Mouse (Mus musculus) myocyte (in vitro differentiated cells): Measurements from ENCODE around the gene Isx. TPM values are rescaled to one million over a fixed set of nuclear protein-coding genes. Genes with fewer than 3 reads are reported as not detected.

Source experiments
- H3K27me3 ChIP-seq: one replicate; pipeline ENCODE4 v1.6.1; 2011; ENCODE audit not compliant: control insufficient read depth, insufficient read depth, insufficient read length
- H3K36me3 ChIP-seq: one replicate; pipeline ENCODE4 v1.6.1; 2011; ENCODE audit not compliant: control insufficient read depth, insufficient read depth
- H3K4me2 ChIP-seq: one replicate; pipeline ENCODE4 v1.6.1; 2011; ENCODE audit warnings: low read depth, control low read depth
- H3K4me3 ChIP-seq: one replicate; pipeline ENCODE4 v1.5.1; 2011; ENCODE audit warnings: mild to moderate bottlenecking, control low read depth, moderate library complexity
- H3K79me2 ChIP-seq: one replicate; pipeline ENCODE4 v1.6.1; 2011; ENCODE audit not compliant: control insufficient read depth, insufficient read depth
- H3ac ChIP-seq: one replicate; pipeline ENCODE4 v1.6.1; 2011; ENCODE audit not compliant: control insufficient read depth, insufficient read length
- CEBPB ChIP-seq: IDR thresholded peaks from 2 replicates; pipeline ENCODE4 v1.6.1; 2011; ENCODE audit warnings: mild to moderate bottlenecking, moderate library complexity; ENCODE audit not compliant: poor library complexity, insufficient read depth, severe bottlenecking
- E2F4 ChIP-seq: IDR thresholded peaks from one replicate; pipeline ENCODE4 v1.6.1; 2011; ENCODE audit warnings: mild to moderate bottlenecking, control low read depth, moderate library complexity; ENCODE audit not compliant: insufficient read depth
- MAX ChIP-seq: IDR thresholded peaks from one replicate; pipeline ENCODE4 v1.6.1; 2011; ENCODE audit warnings: low read depth, mild to moderate bottlenecking, control low read depth
- MYOD1 ChIP-seq, 3 experiments: IDR thresholded peaks; one replicate each; pipeline ENCODE4 v1.6.1; 2011; ENCODE audit warnings: control low read depth in 2 of 3, low read depth in 2 of 3, mild to moderate bottlenecking in 2 of 3, moderate library complexity in 1 of 3; ENCODE audit not compliant: insufficient read length in 2 of 3, control insufficient read depth in 1 of 3
- MYOG ChIP-seq, 3 experiments: IDR thresholded peaks; one replicate each; pipeline ENCODE4 v1.6.1; 2011; ENCODE audit warnings: control low read depth in 2 of 3, low read depth in 2 of 3, mild to moderate bottlenecking in 2 of 3; ENCODE audit not compliant: insufficient read length in 2 of 3, control insufficient read depth in 1 of 3, insufficient read depth in 1 of 3
- POLR2A ChIP-seq: IDR thresholded peaks from one replicate; pipeline ENCODE4 v1.6.1; 2011; ENCODE audit warnings: low read depth, mild to moderate bottlenecking, control low read depth, moderate library complexity; ENCODE audit not compliant: insufficient read length
- POLR2AphosphoS2 ChIP-seq: IDR thresholded peaks from one replicate; pipeline ENCODE4 v1.6.1; 2011; ENCODE audit warnings: low read depth, control low read depth; ENCODE audit not compliant: insufficient read length
- REST ChIP-seq: IDR thresholded peaks from one replicate; pipeline ENCODE4 v1.6.1; 2011; ENCODE audit warnings: mild to moderate bottlenecking, control low read depth, moderate library complexity; ENCODE audit not compliant: insufficient read depth, insufficient read length
- SRF ChIP-seq: IDR thresholded peaks from one replicate; pipeline ENCODE4 v1.6.1; 2011; ENCODE audit warnings: low read depth; ENCODE audit not compliant: control insufficient read depth, insufficient read length
- TCF12 ChIP-seq: IDR thresholded peaks from one replicate; pipeline ENCODE4 v1.6.1; 2011; ENCODE audit warnings: mild to moderate bottlenecking, control low read depth; ENCODE audit not compliant: poor library complexity, insufficient read depth, severe bottlenecking
- TCF3 ChIP-seq: IDR thresholded peaks from one replicate; pipeline ENCODE4 v1.6.1; 2011; ENCODE audit warnings: low read depth, control low read depth; ENCODE audit not compliant: insufficient read length
- USF1 ChIP-seq: IDR thresholded peaks from one replicate; pipeline ENCODE4 v1.6.1; 2011; ENCODE audit warnings: low read depth, mild to moderate bottlenecking, control low read depth, moderate library complexity
- polyA plus RNA-seq: library from polyadenylated mRNA; unstranded; fragments of >200 nt; fragmentation: generic; extraction: Trizol; gene quantifications from one replicate; pipeline ENCODE4 v1.2.1, GENCODE M21; 2012; ENCODE audit warnings: missing spikeins

The Isx gene
- polyA plus RNA-seq, 1 experiment: 0.05 TPM

GRCm38 (mm10) chr8:74855341-74855740, 17.6 kb upstream of the Isx start:
- no peak for TF ChIP-seq MYOG (IDR thresholded peaks at IDR 0.05; ENCODE audit: control insufficient read depth in 1 of 3, insufficient read depth in 1 of 3, insufficient read length in 2 of 3, low read depth in 2 of 3)
- no peak for TF ChIP-seq SRF
- no peak for TF ChIP-seq MAX
- no peak for TF ChIP-seq MYOD1 (IDR thresholded peaks at IDR 0.05; ENCODE audit: control insufficient read depth in 1 of 3, insufficient read length in 2 of 3, low read depth in 2 of 3)
- TF ChIP-seq REST: no peak
- TF ChIP-seq CEBPB: no peak
- TF ChIP-seq POLR2AphosphoS2: no peak
- TF ChIP-seq E2F4: no peak
- no peak for TF ChIP-seq TCF3
- no peak for TF ChIP-seq TCF12
- no peak for TF ChIP-seq POLR2A
- TF ChIP-seq USF1: no peak
- H3K4me2 ChIP-seq: no peak overlapping the region
- H3K36me3 ChIP-seq: no peaks in the 10 kb centered on the region
- H3K27me3 ChIP-seq: no peaks in the 10 kb centered on the region
- no peak overlapping the region for H3K4me3 ChIP-seq
- no peaks in the 10 kb centered on the region for H3K79me2 ChIP-seq
- H3ac ChIP-seq: no peak overlapping the region

GRCm38 (mm10) chr8:74859241-74859640, 13.7 kb upstream of the Isx start:
- no peak overlapping the region for H3K4me3 ChIP-seq
- H3K27me3 ChIP-seq: no peaks in the 10 kb centered on the region
- H3K4me2 ChIP-seq: no peak overlapping the region
- H3K36me3 ChIP-seq: no peaks in the 10 kb centered on the region
- no peaks in the 10 kb centered on the region for H3K79me2 ChIP-seq
- H3ac ChIP-seq: no peak overlapping the region
- TF ChIP-seq TCF12 (no peak), SRF (no peak), REST (no peak), MYOD1 (IDR thresholded peaks at IDR 0.05; ENCODE audit: control insufficient read depth in 1 of 3, insufficient read length in 2 of 3, low read depth in 2 of 3) (no peak), MAX (no peak), USF1 (no peak), POLR2A (no peak), POLR2AphosphoS2 (no peak), MYOG (IDR thresholded peaks at IDR 0.05; ENCODE audit: control insufficient read depth in 1 of 3, insufficient read depth in 1 of 3, insufficient read length in 2 of 3, low read depth in 2 of 3) (no peak), CEBPB (no peak), E2F4 (no peak), TCF3 (no peak)

DNA sequence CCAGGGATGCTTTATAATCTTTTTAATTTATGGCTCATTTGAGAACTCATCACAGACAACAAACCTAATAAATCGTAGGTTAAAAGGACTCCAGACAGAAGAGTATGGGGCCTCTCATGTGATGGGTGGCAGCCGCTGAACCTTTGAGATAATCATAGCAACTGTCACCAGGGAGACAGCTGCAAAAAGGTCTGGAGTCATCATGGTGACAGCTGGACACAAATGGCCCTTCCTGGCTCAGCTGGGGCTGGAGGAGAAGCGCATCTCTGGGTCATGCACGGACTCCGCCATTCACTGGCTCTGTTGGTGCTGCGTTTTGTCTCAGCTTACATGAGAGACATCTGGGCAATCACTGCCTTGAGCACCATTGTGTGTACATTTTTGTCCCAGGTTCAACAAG, 12.5 kb upstream of the Isx start:
- H3K36me3 ChIP-seq: no peaks in the 10 kb centered on the region
- H3K27me3 ChIP-seq: no peaks in the 10 kb centered on the region
- H3K4me2 ChIP-seq: no peak overlapping the region
- no peak overlapping the region for H3ac ChIP-seq
- H3K4me3 ChIP-seq: no peak overlapping the region
- TF ChIP-seq TCF3 (no peak), REST (no peak), CEBPB (no peak), POLR2A (no peak), MAX (no peak), USF1 (no peak), MYOG (IDR thresholded peaks at IDR 0.05; ENCODE audit: control insufficient read depth in 1 of 3, insufficient read depth in 1 of 3, insufficient read length in 2 of 3, low read depth in 2 of 3) (no peak), TCF12 (no peak), E2F4 (no peak), POLR2AphosphoS2 (no peak), MYOD1 (IDR thresholded peaks at IDR 0.05; ENCODE audit: control insufficient read depth in 1 of 3, insufficient read length in 2 of 3, low read depth in 2 of 3) (no peak), SRF (no peak)
- no peaks in the 10 kb centered on the region for H3K79me2 ChIP-seq

DNA sequence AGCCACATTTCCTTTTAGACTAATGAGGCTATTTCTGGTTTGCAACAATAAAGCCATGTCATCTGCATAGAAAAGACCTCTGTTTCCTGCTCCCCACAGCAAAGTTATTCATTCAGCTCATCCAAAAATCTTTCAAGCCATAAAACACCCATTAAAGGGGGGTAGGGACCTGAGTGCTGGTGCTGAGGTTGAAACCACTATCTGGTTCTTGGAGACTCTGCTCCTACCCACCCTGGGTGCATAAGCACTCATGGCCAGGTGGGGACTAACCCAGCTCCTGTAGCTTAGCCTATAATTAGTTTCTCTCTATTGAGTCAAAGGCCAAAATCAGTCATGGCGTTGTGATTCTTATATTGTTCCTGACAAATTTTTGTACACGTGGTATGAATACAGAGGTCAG, 10.4 kb upstream of the Isx start:
- TF ChIP-seq CEBPB (no peak), REST (no peak), TCF3 (no peak), POLR2A (no peak), USF1 (no peak), POLR2AphosphoS2 (no peak), E2F4 (no peak), SRF (no peak), MYOG (IDR thresholded peaks at IDR 0.05; ENCODE audit: control insufficient read depth in 1 of 3, insufficient read depth in 1 of 3, insufficient read length in 2 of 3, low read depth in 2 of 3) (no peak), MYOD1 (IDR thresholded peaks at IDR 0.05; ENCODE audit: control insufficient read depth in 1 of 3, insufficient read length in 2 of 3, low read depth in 2 of 3) (no peak), TCF12 (no peak), MAX (no peak)
- H3K27me3 ChIP-seq: no peaks in the 10 kb centered on the region
- no peaks in the 10 kb centered on the region for H3K79me2 ChIP-seq
- no peak overlapping the region for H3K4me2 ChIP-seq
- no peak overlapping the region for H3ac ChIP-seq
- H3K4me3 ChIP-seq: no peak overlapping the region
- no peaks in the 10 kb centered on the region for H3K36me3 ChIP-seq

GRCm38 (mm10) chr8:74870346-74870949, 2.5 kb upstream of the Isx start:
- Histone ChIP-seq H3K27me3 (no peaks in the 10 kb centered on the region), H3K79me2 (no peaks in the 10 kb centered on the region), H3K4me3 (no peak overlapping the region), H3K4me2 (no peak overlapping the region), H3ac (no peak overlapping the region), H3K36me3 (no peaks in the 10 kb centered on the region)
- no peak for TF ChIP-seq TCF12
- no peak for TF ChIP-seq POLR2A
- no peak for TF ChIP-seq E2F4
- TF ChIP-seq TCF3: no peak
- TF ChIP-seq SRF: no peak
- TF ChIP-seq USF1: no peak
- TF ChIP-seq CEBPB: no peak
- TF ChIP-seq POLR2AphosphoS2: no peak
- peak in 1 of 3 experiments; percentile 29 for TF ChIP-seq MYOG (IDR thresholded peaks at IDR 0.05; ENCODE audit: control insufficient read depth in 1 of 3, insufficient read depth in 1 of 3, insufficient read length in 2 of 3, low read depth in 2 of 3)
- peak in 1 of 3 experiments; percentile 54 for TF ChIP-seq MYOD1 (IDR thresholded peaks at IDR 0.05; ENCODE audit: control insufficient read depth in 1 of 3, insufficient read length in 2 of 3, low read depth in 2 of 3)
- no peak for TF ChIP-seq MAX
- no peak for TF ChIP-seq REST
